Mouse (Mus musculus) left cerebral cortex, adult 2 months (tissue): Measurements from ENCODE around the gene Rab3d. TPM values are rescaled to one million over a fixed set of nuclear protein-coding genes. Genes with fewer than 3 reads are reported as not detected.

Source experiments
- DNase-seq, 2 experiments: peaks; one replicate each; pipeline ENCODE4 v3.0.0; 2021 to 2022; ENCODE audit warnings: low spot score in 2 of 2, mixed read lengths in 1 of 2; ENCODE audit errors: extremely low spot score in 1 of 2
- H3K27ac ChIP-seq: fragments of 200-600 bp; 2 replicates; pipeline ENCODE4 v1.8.1; 2022
- H3K4me3 ChIP-seq: fragments of 200-600 bp; 2 replicates; pipeline ENCODE4 v1.8.1; 2022
- CTCF ChIP-seq: fragments of 200-600 bp; IDR thresholded peaks from 2 replicates; pipeline ENCODE4 v1.8.1; 2022; ENCODE audit warnings: antibody characterized with exemption, mild to moderate bottlenecking, moderate library complexity
- intact Hi-C: fragments of 180-260 bp; cut with DNase I; formaldehyde crosslinking; loops from one replicate; pipeline ENCODE4 v1.15.1; 2025
- long read RNA-seq, 2 experiments: library from polyadenylated mRNA; stranded (forward); transcript quantifications; one replicate each; pipeline ENCODE4 v2.0.0; 2021; ENCODE audit warnings: borderline mapping rate in 2 of 2
- total RNA-seq, 2 experiments: library from RNA; stranded (reverse); gene quantifications; 2 replicates each; pipeline ENCODE4 v1.2.3; 2021

Rab3d gene
- 10 to 100 TPM; 10.9 to 15.7 TPM for total RNA-seq
- long read RNA-seq, experiment 1, transcript Rab3d-201 (5 exons, 3,835 nt), result major isoform, 15 of 16 reads
- long read RNA-seq, experiment 1, partial matches to known transcripts, result 0 of 16 reads
- long read RNA-seq, experiment 1, other reads (novel, unspliced or antisense), result 1 of 16 reads
- long read RNA-seq, experiment 2, transcript Rab3d-201 (5 exons, 3,835 nt), result major isoform, 18 of 21 reads
- long read RNA-seq, experiment 2, partial matches to known transcripts, result 0 of 21 reads
- long read RNA-seq, experiment 2, other reads (novel, unspliced or antisense), result 3 of 21 reads

DNA sequence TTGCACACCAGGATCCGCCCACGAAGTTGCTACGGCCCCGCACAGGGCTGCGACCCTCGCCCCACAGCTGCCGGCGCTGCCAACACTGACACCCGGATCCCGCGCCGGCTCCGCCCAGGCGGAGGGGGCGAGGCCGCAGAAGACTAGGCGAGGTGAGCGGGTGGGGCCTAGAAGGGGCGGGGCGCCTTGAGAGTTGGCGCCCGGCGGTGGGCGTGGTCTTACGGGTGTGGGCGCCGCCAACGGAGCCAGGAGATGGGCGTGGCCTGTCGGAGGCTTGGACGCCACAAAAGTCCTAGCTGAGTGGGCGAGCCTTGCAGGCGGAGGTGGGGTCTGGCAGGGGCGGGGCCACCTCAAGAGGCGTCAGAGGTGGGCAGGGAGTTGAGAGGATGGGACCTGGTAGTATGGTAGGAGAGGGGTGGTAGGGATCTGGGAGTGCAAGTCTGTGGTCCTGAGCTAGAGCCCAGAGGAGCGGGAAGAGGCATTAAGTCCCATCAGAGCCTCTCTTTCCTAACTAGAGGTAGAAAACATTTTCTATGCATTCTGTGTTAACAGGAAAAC, at the start of gene Rab3d:
Gene Rab3d, minus strand, starts transcription at position 158 of the 558 bp plus-strand sequence.
- intact Hi-C loops, result loop anchor here (5.0 kb wide), 1 partner anchor 301 kb away; the partner anchor contains the start of gene Smarca4
- no peak for TF ChIP-seq CTCF
- DNase-seq, result peak; percentile 85 to 88
- peak within 1 kb of the TSS; percentile 88 for H3K27ac ChIP-seq
- peak within 1 kb of the TSS; percentile 73 for H3K4me3 ChIP-seq

DNA sequence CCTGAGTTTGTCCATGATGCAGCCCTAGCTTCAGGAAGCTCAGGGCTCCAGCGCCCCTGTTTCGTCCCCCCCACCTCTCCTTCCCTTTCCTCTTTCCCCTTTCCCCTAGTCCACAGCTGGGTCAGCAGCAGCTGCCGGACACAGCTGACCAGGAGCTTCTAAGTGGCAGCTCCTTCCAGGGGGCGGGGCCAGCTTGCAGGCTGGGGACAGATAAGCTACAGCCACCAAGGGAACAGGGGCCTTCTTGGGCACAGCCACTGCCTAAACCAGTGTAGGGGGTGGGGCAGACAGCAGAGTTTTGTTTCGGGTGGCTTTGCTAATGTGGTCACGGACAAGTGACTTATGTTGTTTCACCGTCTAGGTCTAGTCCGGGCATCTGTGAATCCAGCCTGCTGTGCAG, 45.4 kb upstream of the Rab3d start, which contains the start of gene Epor:
Gene Epor, minus strand, starts transcription at position 90 of the 400 bp plus-strand sequence.
- TF ChIP-seq CTCF, result no peak
- Histone ChIP-seq H3K27ac (peak within 1 kb of the TSS; percentile 70), H3K4me3 (peak within 1 kb of the TSS; percentile 47)
- intact Hi-C loops, result loop anchor here (2.0 kb wide), 2 partner anchors 39 to 47 kb away; partner anchors contain the start of genes Ccdc151 and Prkcsh
- no peak for DNase-seq

DNA sequence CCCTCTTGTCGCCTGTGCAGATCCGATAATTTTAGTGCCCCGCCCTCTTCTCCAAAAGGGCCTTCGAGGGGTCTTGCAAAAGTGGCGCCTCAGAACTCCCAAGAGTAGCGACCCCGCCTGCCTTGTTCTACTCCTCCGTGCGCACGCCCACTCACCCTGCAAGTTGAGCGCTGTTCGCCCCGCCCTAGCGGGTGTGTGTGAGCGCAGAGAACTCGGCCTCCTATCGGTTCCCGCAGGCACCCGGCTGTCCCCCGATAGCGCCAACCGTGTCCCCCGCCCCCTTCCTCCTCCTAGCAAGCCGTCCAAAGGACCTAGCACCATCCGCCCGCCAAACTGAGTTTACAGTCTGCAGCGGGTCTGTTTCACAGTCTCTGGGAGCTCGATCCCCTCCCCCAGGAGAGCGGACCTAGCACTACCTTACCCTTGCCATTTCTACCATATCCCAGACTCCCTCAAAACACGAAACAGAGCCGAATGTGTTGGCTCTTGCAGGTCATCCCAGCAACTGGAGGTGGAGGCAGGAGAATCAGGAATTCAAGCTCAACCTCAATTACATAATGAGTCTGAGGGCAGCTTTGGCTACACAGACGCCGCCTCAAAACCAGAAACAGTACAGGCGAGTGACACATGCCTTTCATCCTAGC, 44.5 kb upstream of the Rab3d start:
- H3K4me3 ChIP-seq, result peak overlapping the region; percentile 47
- peak overlapping the region; percentile 70 for H3K27ac ChIP-seq
- intact Hi-C loops, result loop anchor here (2.0 kb wide), 2 partner anchors 40 to 46 kb away; partner anchors contain the start of genes Ccdc151 and Prkcsh
- TF ChIP-seq CTCF, result peak; percentile 22; the same call in 1 of the 2 replicates
- DNase-seq, result peak; percentile 78 to 83

DNA sequence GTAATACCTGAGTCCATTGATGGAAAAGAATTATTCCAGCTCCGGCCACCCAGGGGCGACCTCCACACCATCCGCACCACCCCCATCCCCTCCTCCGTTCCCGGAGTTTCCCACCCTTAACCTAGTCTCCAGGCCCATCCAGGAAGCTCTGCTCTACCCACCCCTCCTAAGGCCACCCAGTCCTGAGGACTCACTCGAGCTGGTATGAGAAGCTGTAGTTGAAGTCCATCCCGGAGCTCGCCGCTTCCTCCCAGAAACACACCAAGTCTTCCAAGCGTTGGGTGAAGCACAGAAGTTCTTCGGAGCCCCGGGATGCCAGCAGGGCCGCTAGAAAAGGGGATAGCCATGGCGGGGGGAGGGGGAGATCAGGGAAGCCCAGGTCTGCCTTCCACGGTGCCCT, 44.0 kb upstream of the Rab3d start:
- intact Hi-C loops, result loop anchor here (2.0 kb wide), 2 partner anchors 41 to 45 kb away; partner anchors contain the start of genes Ccdc151 and Prkcsh
- peak overlapping the region; percentile 70 for H3K27ac ChIP-seq
- peak overlapping the region; percentile 47 for H3K4me3 ChIP-seq
- TF ChIP-seq CTCF, result no peak; the same call in 1 of the 2 replicates
- DNase-seq, result no peak

DNA sequence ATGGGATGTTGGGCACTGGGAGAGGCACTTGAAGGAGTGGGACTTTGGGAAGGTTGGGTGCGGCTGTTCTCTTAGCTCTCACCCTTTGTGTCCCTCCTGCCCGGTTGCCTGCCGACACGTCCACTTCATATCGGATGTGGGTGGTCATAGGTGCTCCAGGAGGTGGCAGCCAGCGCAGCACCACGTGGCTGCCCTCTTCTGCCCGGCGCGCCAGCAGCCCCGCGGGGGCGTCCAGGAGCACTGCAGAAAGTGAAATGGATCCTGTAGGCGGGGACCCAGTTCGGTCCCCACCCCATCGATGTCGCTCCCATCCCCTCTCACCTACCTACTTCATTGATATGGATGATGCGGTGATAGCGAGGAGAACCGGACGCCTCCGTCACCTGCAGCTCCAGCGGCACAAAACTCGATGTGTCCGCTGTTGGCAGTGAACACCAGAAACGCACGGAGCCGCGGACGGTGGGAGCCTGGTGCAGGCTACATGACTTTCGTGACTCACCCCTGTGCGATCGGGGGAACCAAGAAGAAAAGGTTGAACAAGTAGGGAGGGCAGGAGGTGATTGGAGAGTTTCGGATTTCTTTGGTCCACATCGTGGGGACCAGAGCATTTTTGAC, 43.5 kb upstream of the Rab3d start:
- Histone ChIP-seq H3K27ac (peak overlapping the region; percentile 70; the same call in 1 of the 2 replicates), H3K4me3 (peak overlapping the region; percentile 47)
- no peak for TF ChIP-seq CTCF
- intact Hi-C loops, result no loop called here
- DNase-seq, result peak in 1 of 2 experiments; percentile 33

DNA sequence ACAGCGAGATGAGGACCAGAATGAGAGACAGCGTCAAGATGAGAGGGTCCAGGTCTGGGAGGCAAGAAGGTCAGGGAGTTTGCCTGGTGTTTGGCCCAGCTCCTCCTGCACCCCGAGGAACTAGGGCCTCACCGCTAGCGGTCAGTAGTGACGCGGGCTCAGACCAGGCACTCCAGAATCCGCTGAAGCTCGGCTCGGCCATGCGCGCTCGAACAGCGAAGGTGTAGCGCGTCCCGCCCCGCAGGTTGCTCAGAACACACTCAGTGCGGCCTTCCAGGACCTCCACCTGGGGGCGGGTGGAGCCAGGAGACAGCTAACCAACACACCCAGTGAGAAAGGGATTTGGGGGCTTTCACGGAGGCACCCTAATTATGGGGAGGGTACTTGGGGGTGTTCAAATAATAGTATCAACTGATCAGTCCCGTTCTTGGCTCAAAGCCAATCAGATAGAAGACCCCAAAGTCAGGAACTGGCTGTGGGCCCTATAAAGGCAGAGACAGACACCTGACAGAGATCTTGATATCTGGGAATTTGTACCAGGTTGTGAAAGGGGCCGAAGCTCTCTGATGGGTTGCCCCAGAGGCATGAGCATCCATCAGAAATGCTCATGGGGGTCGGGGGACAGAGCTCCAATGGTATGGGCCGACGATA, 42.7 kb upstream of the Rab3d start:
- no peak for DNase-seq
- intact Hi-C loops, result no loop called here
- Histone ChIP-seq H3K27ac (peak overlapping the region; percentile 2; the same call in 1 of the 2 replicates), H3K4me3 (no peak overlapping the region)
- no peak; the same call in 1 of the 2 replicates for TF ChIP-seq CTCF

DNA sequence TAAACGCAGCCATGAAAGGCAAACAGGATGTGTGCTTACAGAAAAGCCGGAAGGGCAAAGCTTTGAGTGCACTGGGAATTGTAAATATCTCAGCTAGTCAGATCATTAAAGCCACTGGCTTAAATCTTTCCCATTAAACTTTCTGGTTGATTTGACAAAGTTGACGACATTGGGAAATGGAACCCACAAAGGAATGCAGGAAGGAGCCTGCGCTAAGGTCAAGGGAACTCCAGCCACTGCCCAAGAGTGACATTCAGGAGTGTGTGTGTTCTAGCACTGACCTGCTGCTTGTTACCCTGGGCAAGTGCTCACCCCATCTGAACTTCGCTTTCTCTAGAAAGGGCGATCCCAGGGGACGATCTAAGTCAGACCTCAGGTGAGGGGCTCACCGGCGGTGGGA, 42.1 kb upstream of the Rab3d start:
- intact Hi-C loops, result no loop called here
- DNase-seq, result no peak
- 0 out of 2 replicates have a peak overlapping the region, but pooled peaks have one; percentile 2 for H3K27ac ChIP-seq
- TF ChIP-seq CTCF, result no peak
- no peak overlapping the region for H3K4me3 ChIP-seq

DNA sequence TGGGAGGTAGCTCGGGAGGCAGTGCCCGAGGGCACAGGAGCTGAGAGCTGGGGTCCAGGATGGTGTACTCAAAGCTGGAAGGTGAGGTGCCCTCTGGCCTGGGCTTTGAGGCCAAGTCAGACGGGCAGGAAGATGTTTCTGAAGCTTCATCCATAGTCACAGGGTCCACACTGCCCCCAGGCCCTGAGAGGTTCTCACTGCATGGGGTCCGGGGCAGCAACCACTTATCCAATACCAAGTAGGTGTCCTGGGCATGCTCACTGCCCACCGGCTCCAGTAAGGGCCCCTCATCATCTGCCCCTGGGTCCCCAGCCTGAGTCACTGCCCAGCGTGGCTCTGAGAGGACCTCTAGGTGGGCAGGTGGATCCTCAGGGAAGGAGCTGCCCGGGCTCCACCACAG, 41.3 kb upstream of the Rab3d start:
- intact Hi-C loops, result no loop called here
- no peak for DNase-seq
- no peak for TF ChIP-seq CTCF
- no peak overlapping the region for H3K4me3 ChIP-seq
- no peak overlapping the region for H3K27ac ChIP-seq

DNA sequence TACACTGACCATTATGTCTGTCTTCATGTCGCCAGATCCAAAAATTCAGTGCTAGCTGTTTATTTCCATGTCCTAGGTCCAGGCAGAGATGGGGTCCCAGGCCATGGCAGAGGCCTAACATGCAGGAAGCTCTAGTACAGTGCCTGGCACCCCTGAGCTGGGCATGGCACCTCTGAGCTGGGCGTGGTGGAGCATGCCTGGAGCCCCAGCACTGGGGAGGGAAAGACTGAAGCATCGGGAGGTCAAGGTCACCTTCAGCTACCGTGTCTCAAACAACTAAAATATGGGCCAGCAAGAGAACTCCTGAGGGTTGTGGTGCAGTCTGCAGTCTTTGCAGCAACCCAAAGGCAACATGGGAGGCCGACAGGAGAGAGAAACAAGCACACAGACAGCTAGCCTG, 40.4 kb upstream of the Rab3d start:
- no peak overlapping the region for H3K4me3 ChIP-seq
- DNase-seq, result no peak
- TF ChIP-seq CTCF, result no peak
- no peak overlapping the region for H3K27ac ChIP-seq
- intact Hi-C loops, result no loop called here

DNA sequence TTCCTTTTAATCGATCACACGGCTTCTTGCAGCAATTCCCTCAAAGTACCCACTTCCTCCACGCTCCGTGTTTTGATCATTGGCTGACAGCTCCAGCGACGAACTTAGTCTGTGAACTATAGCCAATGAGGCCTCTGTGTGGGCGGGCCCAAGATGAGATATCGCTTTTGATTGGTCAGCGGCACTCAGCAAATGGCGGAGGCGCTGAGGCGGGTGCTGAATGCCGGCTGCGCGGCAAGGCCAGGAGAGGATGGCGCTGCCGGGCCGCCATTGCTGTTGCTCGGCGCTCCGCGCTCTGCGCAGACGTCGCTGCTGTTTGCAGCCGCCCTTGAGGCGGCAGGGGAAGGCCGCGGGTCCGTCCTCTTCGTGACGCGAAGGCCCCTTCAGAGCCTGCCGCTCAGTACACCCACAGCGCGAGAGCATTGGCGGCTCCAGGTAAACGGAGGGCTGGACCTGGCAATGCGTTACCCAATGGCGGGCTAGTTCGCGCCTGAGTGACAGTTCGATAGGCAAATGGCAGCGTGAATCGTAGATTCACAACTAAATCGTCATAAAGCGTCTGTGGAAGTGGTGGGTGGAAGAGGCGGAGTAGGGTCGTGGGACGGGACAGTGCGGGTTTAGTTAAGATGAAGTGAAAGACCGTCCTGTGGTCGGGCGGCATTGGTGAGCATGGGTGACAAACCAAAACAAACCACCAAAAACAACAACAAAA, 37.7 kb upstream of the Rab3d start, which contains the start of gene Swsap1:
Gene Swsap1, plus strand, starts transcription at position 186 of the 712 bp plus-strand sequence.
- Histone ChIP-seq H3K4me3 (peak within 1 kb of the TSS; percentile 63), H3K27ac (peak within 1 kb of the TSS; percentile 92)
- DNase-seq, result peak; percentile 99
- TF ChIP-seq CTCF, result no peak
- intact Hi-C loops, result no loop called here

DNA sequence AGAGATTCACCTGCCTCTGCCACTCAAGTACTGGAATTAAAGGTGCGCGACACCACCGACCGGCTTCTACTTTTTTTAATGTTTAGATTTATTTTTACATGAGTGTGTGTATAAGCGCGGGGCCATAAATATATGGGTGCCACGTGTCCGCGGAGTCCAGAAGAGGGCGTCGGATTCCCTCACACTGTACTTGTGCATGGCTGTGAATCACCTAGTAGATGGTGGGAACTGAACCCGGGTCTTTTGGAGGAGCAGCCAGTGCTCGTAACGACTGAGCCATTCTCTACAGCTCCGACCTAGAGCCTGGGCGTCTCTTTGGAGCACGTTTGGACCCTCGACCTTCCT, 37.2 kb upstream of the Rab3d start:
- DNase-seq, result no peak
- TF ChIP-seq CTCF, result peak; percentile 29
- peak overlapping the region; percentile 92 for H3K27ac ChIP-seq
- peak overlapping the region; percentile 63 for H3K4me3 ChIP-seq
- intact Hi-C loops, result no loop called here
